Mouse (Mus musculus): ENCODE data around the gene C1qb.

C1qb gene

DNA sequence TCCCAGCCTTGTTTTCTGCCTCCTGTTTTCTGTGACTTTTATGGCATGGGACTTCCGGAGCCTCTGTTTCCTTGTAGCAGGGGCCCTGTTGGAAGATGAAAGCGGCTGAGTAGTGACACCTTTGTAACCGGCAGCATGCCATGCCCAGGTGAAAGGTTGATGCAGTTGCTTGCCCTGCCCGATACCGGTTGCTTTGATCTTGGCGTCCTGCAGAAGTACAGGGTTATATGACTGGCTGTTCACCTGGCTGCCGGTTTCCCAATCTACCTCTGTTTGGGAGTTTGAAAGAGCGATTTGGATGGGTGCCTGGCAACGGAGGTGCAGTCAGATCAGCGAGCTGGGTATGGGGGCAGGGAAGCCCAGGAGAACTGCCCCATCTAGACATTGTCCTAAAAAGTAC is 43.2 kb downstream of the C1qb start:
- DNase-seq (ENCODE audit: low read depth): no peak

DNA sequence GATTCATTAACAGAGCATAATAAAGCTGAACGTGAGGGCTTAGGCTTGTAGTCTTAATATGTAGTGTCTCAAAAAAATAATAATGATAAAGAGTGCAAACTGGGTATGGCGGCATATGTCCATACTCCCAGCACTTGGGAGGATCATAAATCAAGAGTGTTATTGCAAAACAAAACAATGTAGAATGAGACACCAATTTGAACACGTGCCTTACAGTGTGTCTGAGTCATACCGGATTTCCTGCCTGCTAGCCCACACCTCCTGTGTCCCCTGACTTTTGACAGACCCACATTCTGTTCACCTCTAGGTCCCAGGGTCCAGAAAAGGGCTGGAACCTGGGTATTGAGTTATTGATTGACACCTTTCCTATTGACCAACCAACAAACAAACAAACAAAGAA is 44.0 kb downstream of the C1qb start:
- DNase-seq (ENCODE audit: low read depth): peak; percentile 31

- DNase-seq (ENCODE audit: low read depth): peak; percentile 85
These were observed 44.9 kb downstream of the C1qb start for GRCm38 (mm10) chr4:136841056-136841455.

DNA sequence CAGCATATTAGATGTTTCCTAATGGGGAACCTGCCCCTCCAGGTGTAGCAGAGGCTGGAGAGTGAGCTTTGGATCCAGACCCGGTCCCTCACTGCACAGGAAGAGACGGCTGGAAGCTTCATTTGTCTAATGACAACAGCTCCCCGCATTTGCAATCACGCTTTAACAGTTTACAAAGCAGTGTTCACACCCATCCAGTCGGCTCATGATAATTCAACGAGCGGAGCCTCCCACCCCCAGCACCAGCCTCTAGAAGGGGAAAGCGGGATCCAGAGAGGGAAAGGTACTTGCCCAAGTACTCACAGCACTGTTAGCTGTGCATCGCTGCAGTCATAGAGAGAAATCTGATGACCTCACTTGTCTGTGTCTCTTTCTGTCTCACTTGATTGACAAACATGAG is 47.5 kb downstream of the C1qb start:
- no peak for DNase-seq (ENCODE audit: low read depth)

GRCm38 (mm10) chr4:136838026-136838425 is 48.0 kb downstream of the C1qb start:
- no peak for DNase-seq (ENCODE audit: low read depth)

- no peak for DNase-seq (ENCODE audit: low read depth)
These were observed 49.5 kb downstream of the C1qb start for GRCm38 (mm10) chr4:136836387-136836931.

DNA sequence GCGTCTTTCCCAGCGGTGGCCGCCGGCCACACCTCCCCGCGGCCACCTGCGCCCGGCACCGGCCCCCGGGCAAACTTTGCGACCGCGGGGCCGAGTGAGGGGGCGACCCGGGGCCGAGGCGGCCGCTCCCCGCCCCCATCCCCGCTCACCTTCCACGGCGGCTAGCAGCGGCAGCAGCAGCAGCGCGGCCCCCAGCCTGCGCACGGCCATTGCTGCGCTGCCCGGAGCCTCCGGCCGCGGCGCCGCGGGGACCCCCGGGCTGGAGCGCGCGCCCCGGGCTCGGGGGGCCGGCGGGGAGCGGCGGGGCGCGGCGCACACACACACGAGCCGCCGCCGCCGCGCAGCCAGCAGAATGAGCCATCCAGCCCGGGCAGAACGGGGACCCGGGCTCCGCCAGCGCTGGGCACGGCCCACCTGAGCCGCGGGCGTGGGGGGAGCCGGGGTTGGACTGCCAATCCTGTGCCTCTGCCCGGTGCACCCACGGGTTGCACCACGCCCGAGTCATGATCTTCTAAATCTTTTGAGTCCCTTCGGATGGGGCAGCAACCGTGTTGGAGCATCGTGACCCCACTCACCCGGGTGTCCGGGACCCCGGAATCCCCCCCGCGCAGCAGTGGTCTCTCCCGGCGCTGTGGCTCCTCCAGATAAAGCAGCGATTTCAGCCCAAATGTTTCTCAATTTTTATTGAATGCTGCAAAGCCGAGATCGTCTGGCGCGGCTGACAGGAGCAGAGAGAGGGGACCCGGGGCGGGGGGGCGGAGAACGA is 50.2 kb downstream of the C1qb start, which contains the start of gene Ephb2:
Gene Ephb2, minus strand, starts transcription at position 368 of the 766 bp plus-strand sequence.
- DNase-seq (ENCODE audit: low read depth): peak; percentile 81

GRCm38 (mm10) chr4:136834815-136835620 is 51.0 kb downstream of the C1qb start:
- peak; percentile 50 for DNase-seq (ENCODE audit: low read depth)

DNA sequence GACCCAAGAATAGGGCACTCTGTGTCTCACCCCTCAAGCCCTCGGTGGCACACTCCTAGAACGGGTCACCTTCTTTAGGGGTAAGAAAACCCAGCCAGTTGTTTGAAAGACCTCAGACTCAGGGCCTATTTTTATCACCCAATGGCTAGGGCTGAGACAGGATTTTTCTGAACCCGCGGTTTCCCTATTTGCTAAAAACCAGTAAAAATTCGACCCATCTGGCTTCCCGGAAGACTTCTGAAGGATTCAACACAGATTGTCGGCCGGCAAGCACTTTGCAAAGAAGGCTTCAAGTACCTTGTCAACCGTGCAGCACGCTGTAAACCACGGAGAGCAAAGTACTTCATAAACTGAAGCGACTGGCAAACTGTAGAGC is 51.6 kb downstream of the C1qb start:
- peak; percentile 61 for DNase-seq (ENCODE audit: low read depth)

- peak; percentile 91 for DNase-seq (ENCODE audit: low read depth)
These were observed 52.2 kb downstream of the C1qb start for GRCm38 (mm10) chr4:136833619-136834351.

- peak; percentile 5 for DNase-seq (ENCODE audit: low read depth)
These were observed 53.3 kb downstream of the C1qb start for GRCm38 (mm10) chr4:136832559-136833232.

DNA sequence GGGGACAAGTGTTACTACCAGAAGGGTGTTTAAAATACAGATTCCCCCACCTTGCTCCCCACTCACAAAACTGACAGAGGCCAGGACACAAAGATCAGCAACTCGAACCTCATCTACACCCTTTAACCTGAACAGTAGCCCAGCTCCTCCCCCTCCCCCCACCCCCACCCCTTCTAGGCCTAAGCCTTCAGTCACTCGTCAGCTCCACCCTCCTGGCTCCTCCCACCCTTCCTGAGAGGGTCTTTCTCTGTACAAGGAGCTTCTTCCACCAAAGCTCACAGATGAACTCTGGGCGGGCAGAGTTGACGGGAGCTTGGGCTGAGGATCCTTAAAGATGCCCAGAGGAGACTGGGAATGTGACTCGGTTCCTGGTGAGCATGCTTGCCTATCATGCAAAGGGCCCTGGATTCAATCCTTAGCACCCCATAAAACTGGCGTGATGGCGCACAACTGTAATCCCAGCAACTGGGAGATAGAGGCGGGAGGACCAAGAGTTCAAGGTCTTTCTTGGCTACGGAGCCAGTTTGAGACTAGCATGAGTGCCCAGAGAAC is 55.6 kb downstream of the C1qb start:
- DNase-seq (ENCODE audit: low read depth): no peak

Measured in NIH3T3 (cell line).